Mouse (Mus musculus): ENCODE results near the gene Bcl2.
"Not testable (repeated sequence)": the region's sequence is repeated elsewhere in the genome, so short reads cannot be mapped to it uniquely, and the experiment has no call there.

The Bcl2 gene

DNA sequence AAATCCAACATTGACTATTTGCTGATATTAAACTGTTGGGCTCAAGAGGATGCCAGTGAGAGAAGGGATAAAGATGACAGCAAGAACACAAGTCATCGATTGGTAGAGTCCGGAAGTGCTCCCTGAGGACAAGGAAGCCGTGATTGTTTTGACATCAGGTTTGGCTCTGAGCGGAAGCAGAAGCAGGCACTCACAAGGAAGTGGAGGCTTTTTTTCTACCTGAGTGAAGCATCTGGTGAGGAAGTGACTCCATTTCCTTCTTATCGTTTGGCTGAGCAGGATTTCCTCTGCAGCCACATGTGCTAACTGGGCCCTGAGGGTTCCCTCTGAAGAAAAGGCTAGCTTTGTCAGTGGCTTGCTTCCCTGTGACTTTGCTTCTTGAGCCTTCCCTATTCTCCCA lies 165.0 kb downstream of the Bcl2 start:
- DNase-seq = peak; percentile 98

DNA sequence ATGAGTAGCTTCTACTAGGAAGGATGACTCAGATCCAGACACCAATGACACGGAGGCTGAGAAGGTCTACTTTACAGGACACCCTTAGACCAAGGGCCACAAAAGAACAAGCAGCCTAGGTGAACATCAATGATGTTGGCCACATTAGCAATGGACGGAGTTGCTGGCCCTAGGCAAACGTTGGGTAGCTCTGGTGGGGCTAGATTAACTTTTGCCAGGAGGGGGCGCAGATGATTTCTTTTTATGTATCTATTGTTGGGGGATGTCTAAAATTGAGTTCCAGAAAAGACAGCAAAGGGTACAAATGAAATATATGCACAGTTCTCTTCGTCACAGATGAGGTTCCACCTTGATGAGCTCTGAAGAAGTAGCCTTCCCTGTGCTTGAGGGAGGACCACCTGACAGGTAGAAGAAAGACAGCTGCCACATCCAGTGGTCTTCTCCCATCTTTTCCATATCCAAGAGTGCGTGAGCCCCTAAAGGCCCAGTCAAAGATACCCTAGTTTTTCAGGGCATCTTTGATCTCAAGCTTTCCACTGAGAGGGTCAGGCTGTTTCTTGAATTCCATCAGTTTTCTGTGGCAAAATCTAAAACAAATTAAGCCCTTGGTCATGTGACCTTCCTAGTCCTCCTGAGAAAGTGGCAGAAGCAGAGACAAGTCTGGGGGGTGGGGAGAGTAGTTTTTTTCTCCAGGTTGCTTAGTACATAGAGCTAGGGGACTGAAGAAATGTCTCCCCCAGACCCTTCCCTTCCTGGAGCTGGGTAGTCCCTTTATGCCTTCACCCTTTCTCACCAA lies 169.1 kb downstream of the Bcl2 start:
- no peak for DNase-seq

DNA sequence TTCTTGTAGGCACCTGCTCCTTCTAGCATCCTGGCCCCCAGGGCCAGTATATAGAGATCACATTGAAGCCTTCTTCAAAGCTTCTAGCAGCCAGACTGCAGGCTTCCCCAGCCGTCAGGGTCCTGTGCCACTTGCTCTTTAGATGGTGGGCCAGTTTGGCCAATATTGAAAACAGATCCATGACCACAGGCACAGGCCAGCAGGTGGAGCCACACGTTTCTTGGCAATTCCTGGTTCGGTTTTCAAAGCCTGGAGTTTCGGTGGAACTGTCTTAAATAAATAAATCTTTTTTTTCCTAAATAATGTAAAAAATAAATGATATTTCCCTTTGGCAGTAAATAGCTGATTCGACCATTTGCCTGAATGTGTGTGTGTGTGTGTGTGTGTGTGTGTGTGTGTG lies 171.3 kb downstream of the Bcl2 start:
- no peak for DNase-seq

DNA sequence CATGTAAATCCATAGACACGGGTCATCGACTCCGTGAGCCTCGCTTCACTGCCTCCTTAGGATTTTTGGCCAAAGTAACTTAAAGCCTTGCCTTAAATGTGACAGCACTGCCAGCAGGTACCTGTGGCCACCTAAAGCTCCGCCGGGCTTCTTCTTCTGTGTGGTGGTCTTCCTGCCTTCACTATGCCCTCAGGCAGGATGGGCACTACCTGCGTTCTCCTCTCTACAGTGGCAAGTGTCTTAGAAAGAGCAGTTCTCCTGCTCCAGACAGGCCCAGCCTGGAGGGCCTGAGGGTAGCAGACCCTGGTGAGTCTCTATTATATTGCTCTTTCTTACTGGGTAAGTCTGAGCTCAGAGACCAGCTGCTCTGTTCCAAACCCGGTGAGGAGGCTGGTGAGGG lies 172.2 kb downstream of the Bcl2 start:
- DNase-seq = peak; percentile 72

DNA sequence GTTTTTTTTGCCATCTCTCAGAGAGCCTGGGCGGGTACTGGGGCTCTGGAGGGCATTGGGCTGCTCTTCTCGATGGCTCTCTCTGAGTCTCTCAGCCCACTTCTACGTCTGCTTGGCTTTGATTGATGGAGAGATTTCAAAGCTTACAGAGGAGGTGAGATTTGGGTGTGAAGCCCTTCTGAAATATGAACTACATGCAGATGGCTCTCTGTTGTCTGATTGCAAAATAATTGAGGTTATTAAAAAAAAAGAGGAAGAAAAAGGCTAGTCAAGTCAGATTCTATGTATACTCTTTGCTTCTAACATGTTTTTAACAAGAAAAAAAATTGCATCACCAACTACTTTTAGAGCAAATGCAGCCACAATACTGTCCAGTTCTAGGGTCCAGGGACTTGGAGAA lies 173.9 kb downstream of the Bcl2 start:
- DNase-seq = peak; percentile 73

DNA sequence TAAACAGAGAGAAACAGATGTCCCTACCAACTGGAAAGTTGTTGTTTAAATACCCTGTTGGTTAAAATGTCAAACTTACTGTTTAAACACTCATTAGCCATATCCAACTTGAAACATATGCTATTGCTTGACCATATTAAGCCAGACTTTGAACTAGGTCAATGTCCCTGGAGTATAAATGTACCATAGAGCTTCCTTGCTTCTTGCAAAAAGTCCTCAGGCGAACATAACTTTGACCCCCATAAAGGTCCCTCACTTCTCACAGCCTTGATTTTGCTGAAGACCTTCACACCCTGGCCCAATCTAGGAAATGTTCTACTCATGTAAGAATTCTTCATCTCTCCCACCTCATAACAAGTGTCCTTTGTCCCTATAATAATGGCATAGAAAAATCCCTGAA lies 175.0 kb downstream of the Bcl2 start:
- DNase-seq = peak; percentile 4

DNA sequence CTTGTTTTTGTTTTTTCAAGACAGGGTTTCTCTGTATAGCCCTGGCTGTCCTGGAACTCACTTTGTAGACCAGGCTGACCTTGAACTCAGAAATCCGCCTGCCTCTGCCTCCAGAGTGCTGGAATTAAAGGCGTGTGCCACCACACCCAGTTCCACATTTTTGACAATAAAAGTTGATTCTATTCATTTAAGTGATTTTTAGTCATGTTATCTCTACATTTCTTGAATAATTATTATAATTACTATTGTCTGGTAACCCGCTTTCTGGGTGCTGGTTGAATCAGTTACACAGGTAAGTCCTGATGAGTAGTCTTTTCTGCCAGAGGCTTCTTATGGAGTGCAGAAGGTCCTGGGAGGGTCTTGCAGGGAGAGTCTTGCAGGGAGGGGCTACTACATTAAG lies 179.2 kb downstream of the Bcl2 start:
- DNase-seq = not testable (repeated sequence)

DNA sequence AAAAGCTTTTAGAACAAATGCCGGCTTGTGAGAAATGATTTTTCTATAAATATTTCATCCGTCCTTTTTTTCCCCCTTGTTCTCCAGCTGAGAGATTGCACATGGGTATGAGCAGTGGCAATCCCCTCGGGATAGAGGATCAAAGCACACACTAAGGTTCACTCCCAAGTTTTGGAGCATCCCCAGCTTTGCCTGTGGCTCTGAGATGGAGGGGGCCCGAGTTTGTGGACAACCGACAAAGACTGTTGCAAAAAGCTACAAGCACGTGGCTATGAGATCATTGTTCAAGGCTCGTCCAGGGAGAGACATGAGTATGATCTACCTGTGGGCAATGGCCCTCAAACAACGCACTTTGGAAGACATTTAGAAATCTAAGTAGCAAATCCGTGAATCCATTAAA lies 184.5 kb downstream of the Bcl2 start:
- DNase-seq = peak; percentile 83

DNA sequence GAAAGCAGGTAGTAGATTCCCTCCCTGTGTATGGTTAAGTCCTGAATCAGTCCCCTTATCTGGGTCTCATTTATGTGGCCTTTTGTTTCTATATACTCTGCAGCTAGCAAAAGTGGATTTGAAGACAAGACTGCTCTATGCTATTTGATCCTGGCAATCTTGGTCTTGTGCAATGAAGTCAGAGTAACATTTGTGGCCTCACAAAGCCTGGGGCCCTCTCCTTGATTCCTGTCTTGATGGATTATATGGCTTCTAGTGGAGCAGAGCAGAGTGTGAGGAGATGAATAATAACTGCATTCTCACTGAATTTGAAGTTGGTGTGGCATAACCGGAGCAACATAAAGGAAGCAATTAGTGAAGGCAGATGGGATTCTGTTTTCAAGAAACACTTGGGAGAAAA lies 186.5 kb downstream of the Bcl2 start:
- DNase-seq = no peak

DNA sequence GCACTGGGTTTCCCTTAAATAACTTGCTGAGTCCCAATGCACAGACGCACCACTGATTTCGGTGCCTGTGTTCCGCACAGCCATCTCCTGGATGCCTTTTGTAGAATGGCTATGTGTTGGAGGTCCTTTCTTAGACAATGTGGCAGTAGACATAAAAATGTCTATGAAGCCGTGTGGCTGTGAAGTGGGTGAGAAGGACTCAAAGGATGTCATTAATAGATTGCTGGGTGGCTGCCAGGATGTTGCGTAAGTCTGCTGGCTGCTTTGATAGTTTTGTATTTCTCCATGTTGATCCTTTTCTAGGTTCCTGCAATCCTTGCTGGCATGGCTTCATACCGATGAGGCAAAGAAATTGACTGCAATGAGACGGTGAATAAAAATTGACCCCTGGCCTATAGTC lies 187.3 kb downstream of the Bcl2 start:
- peak; percentile 98 for DNase-seq

DNA sequence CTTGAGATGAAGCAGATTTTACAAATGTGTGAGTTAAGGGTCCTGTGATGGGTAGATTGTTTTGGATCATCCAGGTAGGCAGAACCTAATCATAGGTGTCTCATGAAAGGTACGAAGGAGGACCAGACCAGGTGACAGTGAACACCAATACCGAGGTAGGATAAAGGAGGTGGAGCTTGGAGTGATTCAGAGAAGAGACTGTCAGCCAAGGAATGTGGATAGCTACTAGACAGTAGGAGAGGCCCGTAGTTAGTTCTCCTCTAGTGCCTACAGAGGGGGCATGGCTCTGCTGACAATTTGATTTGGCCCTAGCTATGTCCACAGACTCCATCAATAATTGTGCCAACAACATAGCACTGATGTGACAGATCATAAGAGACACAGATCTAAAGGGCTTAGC lies 188.0 kb downstream of the Bcl2 start:
- peak; percentile 74 for DNase-seq

DNA sequence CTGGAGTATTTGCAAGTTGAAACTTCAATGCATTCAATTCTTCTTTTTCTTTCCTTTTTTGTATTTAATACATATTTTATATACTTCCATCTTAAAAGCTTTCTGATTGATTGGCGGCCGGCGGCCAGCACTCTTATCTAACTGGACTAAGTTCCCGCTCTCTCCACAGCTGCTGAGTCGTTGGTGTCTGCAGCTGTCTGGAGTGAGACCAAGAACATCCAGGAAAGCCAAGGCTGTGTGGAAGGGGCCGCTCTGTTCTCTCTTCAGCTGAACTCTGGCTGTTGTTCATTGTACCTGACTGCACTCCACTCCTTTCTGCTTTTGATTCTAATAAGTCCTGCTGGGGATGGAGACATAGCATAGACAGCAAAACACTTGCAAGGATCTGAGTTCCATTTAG lies 190.3 kb downstream of the Bcl2 start:
- peak; percentile 97 for DNase-seq

DNA sequence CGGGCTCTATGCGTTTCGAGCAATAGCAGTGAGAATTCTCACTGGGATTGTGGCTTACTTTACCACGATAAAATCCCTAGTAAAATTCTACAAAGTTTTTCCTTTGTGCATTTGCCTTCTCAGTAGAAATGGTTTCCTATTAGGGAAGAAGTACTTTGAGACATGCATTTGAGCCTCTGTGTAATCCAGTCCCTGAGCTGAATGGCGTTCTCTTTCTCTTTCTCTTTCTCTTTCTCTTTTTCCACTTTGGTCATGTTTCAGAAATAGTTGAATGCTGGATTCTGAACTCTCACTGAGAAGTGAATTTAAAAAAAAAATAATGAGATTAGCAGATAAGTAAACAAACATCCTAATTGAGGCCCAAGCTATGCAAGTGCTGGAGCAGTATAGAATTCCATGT lies 191.1 kb downstream of the Bcl2 start:
- no peak for DNase-seq

DNA sequence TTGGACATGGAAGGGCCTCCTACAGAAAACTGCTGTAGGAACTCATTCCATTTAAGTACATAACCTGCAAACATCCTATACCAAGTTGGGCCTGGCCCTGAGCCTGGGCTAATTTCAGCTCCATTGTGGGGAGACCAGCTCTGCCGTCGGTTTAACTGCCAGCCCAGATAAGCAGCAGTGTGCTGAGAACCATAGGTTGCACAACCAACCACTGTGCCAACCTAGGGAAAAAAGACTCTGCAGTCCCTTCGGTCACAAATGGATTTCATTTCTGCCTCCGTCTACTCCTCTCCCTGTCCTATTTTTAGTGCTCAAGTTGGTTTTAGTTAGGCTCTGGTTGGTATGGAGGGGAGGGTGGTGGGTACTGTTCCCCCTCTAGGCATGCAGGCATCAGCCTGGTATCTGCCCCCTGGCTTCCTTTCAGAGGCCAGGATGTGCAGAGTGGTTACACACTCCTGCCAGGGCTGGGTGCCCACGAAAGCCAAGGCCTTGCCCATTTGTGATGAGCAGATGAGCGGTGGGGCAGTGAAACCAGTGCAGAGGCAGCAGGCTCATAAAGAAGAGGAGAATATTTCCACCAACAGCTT lies 196.4 kb downstream of the Bcl2 start:
- no peak for DNase-seq

DNA sequence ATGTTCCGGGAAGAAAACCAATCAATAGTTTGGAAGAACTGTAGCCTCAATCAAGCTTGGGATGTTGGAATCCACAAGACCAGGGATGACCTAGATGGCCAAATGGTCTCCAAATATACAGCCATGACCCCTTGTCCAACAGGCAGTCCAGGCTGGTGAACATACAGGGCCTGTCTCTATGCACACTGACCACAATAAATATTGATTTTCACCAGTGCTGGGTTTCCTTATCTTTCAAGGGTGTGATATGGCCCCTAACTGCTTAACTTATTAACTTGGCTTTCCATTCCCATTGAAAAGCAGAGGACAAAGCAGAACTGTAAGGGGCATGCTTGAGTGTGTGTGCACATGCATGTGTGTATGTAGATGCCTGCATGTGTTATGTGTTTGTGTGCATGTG lies 197.0 kb downstream of the Bcl2 start:
- DNase-seq = no peak

DNA sequence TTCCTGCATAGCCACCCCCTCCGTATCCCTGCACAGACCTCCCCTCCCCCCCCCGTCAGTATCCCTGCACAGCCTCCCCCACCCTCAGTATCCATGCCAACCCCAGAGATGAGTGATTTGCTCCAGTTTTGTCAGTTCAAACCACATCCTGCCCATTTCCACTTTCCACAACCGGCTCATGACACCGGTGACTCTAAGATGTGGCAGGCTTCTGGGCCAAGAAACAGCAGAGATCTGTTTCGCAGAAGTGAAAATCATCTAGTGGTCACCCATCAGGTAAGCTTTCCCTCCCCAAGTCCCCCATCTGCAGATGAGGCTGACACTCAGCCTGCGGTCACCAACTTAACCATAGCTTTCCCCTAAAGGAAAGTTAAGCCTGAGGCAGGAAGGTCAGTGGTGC lies 198.5 kb downstream of the Bcl2 start:
- no peak for DNase-seq

DNA sequence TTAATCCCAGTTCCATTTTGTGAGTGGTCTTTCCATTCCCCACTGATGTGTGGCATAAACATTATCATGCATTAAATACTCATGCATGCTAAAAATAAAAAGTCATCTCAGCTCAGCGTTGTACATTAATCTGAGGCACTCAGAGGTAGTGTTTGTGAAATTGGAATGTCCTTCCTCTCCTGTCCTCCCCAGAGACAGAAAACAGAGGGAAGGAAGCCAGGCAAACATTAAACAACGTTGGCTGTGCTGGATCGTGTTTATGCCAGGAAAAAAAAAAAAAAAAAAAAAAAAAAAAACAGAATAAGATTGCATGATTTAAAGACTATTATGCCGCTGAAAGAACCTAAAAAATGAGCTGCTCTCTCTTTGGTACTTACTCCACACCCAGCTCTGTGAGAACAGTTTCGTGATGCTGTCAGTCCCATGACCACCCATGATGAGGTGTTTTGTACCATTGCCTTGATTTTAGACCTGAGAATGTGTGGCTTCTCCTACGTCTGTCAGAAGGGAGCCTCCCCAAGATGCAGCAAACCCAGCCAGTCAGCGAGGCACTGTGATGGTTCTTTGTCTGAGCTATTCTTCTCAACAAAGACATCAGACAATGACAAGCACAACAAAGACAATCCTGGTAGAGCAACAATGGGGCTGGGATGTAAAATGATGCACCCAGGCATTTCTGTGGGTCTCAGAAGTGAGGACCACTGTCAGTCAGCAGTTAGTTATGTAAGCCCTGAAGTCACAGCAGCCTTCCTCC lies 200.0 kb downstream of the Bcl2 start:
- DNase-seq = peak; percentile 62

DNA sequence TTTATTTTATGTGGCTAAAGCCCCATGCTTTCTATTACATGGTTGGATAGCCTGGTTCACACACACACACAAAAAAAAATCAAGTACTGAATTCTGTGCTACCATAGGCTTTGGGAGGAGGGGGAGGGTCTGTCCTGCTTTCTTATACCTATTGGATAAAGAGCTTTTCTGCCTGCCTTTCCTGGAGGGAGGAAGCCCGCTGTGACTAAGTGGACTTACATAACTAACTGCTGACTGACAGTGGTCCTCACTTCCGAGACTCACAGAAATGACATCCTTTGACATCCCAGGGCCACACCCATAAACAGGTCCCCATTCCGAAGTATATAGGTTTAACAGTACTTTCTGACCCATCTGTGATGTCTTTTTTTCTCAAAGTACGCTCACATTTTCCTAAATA lies 200.6 kb downstream of the Bcl2 start:
- DNase-seq = peak; percentile 75

DNA sequence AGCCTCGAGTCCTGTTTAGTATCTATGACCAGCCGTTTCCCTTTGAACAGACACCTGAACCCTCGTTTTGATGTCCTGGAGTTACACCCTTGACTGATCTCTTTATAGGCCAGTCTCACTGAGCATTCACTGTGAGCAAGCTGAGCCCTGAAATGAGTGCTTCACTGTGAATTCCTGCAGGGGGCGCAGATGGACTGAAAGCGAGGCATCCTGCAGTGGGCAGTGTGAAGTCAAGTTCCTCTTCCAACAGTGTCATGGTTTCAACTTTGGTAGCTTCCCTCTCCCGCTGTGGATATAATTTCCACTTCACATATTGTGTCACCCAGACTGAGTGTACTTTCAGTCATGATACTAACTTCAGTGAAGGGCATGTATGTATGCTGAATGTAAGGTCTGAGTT lies 202.5 kb downstream of the Bcl2 start:
- DNase-seq = peak; percentile 97

DNA sequence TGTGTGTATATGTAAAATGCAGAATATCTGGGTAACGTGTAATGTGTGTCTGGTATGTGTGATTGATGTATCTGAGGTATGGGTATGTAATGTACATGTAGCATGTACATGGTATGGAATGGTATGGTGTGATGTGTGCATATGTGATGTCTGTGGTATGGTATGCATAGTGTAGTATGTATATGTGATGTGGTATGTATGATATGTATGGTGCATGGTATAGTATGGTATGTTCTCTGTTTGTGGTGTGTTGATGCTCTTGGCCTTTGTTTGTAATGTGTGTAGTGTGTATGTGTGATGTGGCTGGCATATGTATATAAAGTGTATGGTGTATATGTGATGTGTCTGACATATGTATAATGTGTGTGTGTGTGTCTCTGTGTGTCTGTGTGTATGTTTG lies 206.5 kb downstream of the Bcl2 start:
- DNase-seq = no peak

DNA sequence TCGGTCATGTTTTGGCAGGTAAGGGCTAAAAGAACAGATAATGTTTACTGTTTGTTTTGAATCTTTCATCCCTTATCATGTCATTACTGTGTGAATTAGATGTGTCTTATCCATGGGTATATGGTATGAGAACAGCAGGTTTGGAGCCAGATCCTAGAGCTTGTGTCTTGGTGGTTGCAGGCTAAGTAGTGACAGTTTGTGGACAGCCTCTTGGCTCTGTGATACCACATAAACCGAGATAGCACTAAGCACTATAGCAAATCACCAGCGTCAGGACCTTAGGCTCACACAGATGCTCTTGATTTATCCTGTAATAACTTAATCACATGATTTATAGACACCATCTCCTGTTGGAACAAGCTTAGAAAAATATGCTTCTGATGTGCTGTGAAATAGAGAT lies 210.2 kb downstream of the Bcl2 start:
- DNase-seq = no peak

DNA sequence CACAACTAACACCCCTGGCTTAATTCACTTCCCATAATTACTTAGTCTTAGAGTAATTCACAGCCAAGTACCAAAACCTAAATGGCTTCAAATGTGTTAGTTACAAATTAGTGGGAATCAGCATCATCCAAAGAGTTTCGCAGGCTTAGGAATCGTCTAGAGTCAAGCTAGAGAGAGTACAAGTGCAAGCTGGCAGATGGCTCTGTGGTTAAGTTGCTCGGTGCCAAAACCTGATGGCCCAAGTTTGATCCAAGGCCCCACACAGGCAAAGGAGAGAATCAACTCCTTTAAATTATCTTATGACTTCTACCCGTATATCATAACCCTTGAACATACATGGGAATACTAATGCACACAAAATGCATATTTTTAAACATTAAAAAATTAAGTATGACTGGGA lies 210.7 kb downstream of the Bcl2 start:
- DNase-seq = no peak

DNA sequence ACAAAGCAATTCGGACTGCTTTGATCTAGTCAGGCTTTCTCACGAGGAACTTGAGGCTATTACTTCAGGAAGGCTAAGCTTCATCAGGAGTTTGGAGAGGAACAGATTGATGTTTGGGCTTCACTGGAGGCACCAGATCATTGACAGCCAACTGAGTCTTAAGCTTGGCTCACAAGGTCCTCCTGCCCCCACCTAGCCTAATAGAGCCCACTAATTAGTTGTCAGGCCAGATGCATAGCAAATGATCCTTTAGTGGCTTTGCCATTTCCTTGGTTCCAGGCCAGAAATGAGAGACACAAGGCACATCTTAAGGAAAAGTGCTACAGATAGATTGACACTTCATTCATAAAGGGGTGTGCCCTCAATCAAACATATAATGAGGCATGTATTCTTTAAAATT lies 216.1 kb downstream of the Bcl2 start:
- DNase-seq = no peak

All from heart, adult 11 months (tissue).